Mouse (Mus musculus) stomach, postnatal 0 days (tissue): ENCODE results near the gene Psip1.

Experiments
- CTCF ChIP-seq: IDR thresholded peaks from 2 replicates; pipeline ENCODE4 v1.5.1; 2016; ENCODE audit warnings: antibody characterized with exemption, low read depth, mild to moderate bottlenecking, moderate library complexity
- EP300 ChIP-seq: optimal IDR thresholded peaks from 2 replicates; pipeline ENCODE3; 2016; ENCODE audit warnings: antibody characterized with exemption

GRCm38 (mm10) chr4:83511083-83511482 lies 24.8 kb upstream of the Psip1 start:
- no peak for TF ChIP-seq CTCF
- no peak for TF ChIP-seq EP300
